Mouse (Mus musculus): Measurements from ENCODE around the gene Agps. TPM values are rescaled to one million over a fixed set of nuclear protein-coding genes. Genes with fewer than 3 reads are reported as not detected.
A peak's percentile ranks its signal among the peaks of the same experiment; 100 is the strongest.

Agps gene
- total RNA-seq, 2 experiments from 2014 or later, result 47.2 to 56.5 TPM

DNA sequence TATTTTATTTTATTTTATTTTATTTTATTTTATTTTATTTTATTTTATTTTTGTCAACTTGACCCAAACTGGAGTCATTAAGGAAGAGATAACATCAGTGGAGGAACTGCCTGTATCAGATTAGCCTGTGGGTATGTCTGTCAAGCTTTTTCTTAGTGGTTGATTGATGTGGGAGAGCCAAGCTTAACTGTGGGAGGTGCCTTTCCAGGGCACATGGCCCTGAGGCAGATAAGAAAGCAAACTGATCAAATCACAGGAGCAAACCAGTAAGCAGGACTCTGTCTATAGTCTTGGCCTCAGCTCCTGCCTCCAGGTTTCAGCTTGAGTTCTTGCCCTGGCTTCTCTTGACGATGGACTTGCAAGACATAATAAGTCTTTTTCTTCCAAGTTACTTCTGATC is 6.4 kb upstream of the Agps start:
- no peak for DNase-seq (ENCODE audit: low spot score in 2 of 2)

- DNase-seq (ENCODE audit: low spot score in 2 of 2), result no peak
Observed at GRCm38 (mm10) chr2:75828931-75829610, 2.9 kb upstream of the Agps start.

DNA sequence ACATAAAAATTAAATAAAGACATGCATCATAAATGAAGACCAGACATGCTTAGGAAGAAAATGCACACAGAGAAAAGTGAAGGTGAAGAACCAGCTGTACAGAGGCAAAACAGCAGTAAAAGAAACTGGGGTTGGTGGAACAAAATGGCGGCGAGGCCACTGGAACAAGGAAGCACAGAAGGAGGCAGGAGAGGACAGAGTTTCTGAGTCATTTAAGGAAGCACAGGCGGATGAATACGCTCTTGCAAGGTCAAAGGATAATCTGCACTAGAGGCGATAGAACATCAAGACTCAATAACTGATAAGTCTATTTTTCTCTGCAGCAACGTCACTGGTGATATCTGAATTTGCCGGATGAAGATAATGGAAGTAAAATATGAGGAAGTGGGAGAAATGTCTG is 1.7 kb upstream of the Agps start:
- DNase-seq (ENCODE audit: low spot score in 2 of 2), result no peak

DNA sequence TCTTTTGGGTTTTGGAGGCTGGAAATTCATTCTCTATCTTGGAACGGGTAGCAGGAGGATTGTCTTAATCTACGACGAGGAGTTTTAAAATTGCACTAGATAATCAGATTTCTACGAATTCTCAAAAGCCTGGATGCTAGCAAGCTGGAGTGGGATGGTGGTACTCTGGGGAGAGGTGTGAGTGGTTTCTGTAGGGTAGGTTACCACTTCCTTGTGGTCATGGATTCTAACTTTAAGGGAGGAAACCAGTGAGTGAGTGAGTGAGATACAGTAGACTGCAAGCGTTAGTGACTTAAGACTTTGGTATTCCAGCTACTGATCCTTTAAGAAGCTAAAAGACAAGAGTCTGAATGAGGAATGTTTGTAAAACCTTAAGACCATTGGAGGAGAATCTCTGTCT is 804 bp downstream of the Agps start:
- DNase-seq (ENCODE audit: low spot score in 2 of 2), result no peak

GRCm38 (mm10) chr2:75834492-75834891 is 2.5 kb downstream of the Agps start:
- DNase-seq (ENCODE audit: low spot score in 2 of 2), result no peak

DNA sequence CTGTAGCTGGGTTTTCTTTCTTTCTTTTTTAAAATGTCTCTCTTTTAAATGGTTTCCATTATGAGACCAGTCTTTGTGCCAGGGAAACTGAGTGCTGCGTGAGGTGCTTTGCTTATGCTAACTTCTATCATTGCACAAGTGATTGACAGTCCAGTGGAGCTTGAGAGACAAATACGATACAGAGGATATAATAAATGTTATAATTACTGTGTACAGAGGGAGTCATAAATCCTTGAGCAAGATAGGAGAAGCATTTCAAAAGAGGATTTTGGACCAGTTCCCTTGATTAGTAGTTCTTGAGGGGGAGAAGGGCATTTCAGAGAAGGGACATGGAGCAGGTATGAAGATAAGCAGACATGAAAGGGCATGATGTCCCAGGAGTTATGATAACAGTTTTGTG is 10.3 kb downstream of the Agps start:
- no peak for DNase-seq (ENCODE audit: low spot score in 2 of 2)

GRCm38 (mm10) chr2:75847708-75848107 is 15.7 kb downstream of the Agps start:
- no peak for DNase-seq (ENCODE audit: low spot score in 2 of 2)

GRCm38 (mm10) chr2:75852483-75852882 is 20.5 kb downstream of the Agps start:
- DNase-seq (ENCODE audit: low spot score in 2 of 2), result no peak

DNA sequence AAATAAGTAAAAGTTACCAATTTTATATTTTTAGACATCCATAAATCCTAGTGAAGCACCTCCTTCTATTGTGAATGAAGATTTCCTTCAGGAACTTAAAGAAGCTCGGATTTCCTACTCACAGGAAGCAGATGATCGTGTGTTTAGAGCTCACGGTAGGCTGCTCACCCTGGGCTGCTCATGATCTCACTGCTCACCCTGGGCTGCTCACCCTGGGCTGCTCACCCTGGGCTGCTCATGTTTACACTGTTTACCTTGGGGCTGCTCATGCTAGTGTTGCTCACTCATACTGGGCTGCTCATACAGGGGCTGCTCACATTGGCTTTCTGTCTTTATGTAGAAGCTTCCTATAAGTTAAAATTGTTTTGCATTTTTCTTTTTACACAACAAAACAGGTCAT is 22.2 kb downstream of the Agps start:
- DNase-seq (ENCODE audit: low spot score in 2 of 2), result no peak

DNA sequence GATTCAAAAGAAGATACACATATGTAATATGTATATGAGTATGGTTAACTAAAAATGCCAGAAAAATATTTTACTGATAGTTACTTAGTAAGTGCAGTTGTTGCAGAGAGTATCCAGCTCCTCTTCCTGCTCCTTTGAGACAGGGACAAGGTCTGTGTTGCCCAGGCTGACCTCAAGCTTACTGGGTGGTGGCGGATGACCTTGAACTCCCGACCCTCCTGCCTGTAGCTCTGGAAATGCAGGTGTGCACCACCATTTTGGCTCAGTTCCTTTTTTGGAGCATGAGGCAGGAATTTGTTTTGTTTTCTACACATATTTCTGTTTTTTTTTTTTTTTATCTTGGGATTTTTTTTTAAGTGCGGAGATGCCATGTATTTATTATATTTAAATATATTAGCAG is 29.1 kb downstream of the Agps start:
- no peak for DNase-seq (ENCODE audit: low spot score in 2 of 2)

- DNase-seq (ENCODE audit: low spot score in 2 of 2), result no peak
Observed at GRCm38 (mm10) chr2:75869604-75870003, 37.6 kb downstream of the Agps start.

- DNase-seq (ENCODE audit: low spot score in 2 of 2), result no peak
Observed at GRCm38 (mm10) chr2:75874008-75874559, 42.1 kb downstream of the Agps start.

GRCm38 (mm10) chr2:75879791-75880190 is 47.8 kb downstream of the Agps start:
- DNase-seq (ENCODE audit: low spot score in 2 of 2), result peak in 1 of 2 experiments; percentile 26

DNA sequence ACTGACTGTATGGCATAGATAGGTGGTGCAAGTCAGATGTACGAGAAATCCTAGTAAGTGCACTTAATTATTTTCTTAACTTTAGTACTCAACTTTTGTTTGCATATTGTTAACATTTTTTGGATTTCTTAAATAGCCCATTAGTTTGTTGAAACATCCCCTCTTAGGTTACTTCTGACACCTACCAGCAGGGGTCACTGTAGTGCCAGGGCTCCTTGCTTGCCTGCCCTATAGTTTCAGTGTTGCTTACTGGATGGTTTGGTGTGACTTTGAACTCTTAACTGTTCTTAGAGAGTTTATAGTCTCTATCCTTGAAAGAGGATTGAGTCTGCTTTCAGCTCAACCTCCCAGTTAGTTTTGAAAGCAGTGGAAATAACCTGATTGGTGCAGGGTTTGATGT is 51.6 kb downstream of the Agps start:
- DNase-seq (ENCODE audit: low spot score in 2 of 2), result peak; percentile 32 to 60

DNA sequence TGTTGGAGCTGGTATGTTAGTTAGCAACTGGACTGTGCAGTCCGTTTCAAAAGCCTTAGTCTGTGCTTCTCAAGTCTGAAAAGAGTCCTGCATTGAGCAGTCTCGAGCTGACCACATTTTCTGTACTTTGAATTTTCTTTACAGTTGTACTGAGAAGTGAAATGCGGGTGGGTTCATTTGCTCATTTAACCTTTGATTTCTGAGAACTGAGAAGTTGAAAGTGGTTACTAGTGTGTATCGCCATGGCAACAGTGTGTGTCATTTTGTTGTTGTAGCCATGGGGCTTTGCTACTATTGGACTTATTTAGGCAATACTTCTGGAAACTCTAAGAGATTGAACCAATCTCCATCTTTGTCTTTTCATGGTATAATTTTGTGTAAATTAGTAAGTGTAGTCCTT is 60.0 kb downstream of the Agps start:
- no peak for DNase-seq (ENCODE audit: low spot score in 2 of 2)

DNA sequence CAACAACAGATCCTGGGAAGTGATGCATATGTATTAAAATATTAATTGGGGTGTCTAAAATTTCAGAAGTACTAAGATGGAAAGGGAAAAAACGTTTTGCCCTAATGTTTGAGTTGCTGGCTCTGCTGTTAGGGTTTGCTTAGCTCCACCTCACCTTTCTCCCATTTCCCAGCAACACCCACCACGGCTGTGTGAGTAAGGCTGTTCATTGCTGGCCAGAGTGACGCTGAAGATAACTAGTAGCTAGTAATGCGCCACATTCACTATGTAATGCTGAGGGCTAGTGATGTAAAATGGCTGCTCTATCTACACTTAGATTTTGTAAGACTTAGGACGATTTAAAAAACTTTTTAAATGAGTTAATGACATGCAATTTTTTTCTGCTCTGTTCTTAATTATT is 63.7 kb downstream of the Agps start:
- no peak for DNase-seq (ENCODE audit: low spot score in 2 of 2)

DNA sequence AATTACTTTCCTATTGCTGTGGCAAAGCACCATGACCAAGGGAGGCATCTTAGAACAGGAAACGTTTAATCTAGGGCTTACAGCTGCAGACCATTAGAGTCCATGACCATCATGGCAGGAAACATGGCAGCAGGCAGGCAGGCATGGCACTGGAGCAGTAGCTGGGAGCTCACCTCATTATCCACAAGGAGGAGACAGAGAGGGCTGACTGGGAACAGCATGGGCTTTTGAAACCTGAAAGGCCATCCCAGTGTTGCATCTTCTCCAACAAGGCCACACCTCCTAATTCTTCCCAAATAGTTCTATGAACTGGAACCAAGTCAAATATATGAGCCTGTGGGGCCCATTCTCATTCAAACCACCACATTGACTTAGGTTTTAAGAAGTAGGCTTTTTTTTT is 68.3 kb downstream of the Agps start:
- DNase-seq (ENCODE audit: low spot score in 2 of 2), result no peak

DNA sequence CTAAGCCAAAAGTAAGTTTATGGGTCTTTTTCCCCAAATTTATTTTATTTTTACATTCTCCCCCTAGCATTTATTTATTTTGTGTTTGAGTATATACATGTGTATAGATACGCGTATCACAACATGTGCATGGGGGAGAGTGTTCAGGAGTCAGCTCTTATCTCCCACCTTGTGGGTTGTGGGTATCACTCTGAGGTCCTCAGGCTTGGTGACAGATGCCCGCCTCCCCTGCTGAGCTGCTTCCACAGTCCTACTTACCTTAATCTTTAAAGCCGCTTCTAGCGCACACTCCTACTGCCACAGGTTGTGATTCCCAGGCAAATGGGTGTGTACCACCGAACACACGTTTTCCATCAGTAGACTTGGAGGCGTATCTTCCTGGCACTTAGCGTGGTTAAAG is 69.9 kb downstream of the Agps start:
- no peak for DNase-seq (ENCODE audit: low spot score in 2 of 2)

- DNase-seq (ENCODE audit: low spot score in 2 of 2), result no peak
Observed at GRCm38 (mm10) chr2:75907142-75907541, 75.2 kb downstream of the Agps start.

DNA sequence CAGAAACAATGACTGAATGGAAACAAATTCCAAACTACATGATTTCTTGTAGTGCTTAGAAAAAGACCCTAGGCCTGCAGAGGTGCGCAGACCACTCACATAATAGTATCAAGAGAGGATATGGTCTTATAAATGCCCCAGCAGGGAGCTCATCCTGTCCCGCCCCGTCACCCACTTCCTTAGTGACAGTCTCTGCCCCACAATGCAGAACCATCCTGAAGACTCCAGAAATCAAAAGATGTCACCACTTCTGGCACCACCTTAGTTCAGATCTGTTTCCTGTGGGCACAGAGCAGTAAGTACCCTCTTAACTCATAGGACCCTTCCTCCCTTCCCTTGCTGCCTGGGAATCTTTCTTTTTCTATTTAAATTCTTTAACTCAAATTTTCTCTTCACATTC is 83.1 kb downstream of the Agps start:
- DNase-seq (ENCODE audit: low spot score in 2 of 2), result no peak

- DNase-seq (ENCODE audit: low spot score in 2 of 2), result no peak
Observed at GRCm38 (mm10) chr2:75923807-75924340, 91.9 kb downstream of the Agps start.

GRCm38 (mm10) chr2:75926061-75926460 is 94.1 kb downstream of the Agps start:
- no peak for DNase-seq (ENCODE audit: low spot score in 2 of 2)

GRCm38 (mm10) chr2:75928011-75928410 is 96.0 kb downstream of the Agps start:
- no peak for DNase-seq (ENCODE audit: low spot score in 2 of 2)

Data from layer of hippocampus, postnatal 14 days (tissue).